Mouse (Mus musculus) adrenal gland, adult 18-20 months (tissue): ENCODE measurements around the gene Msmp. TPM values are rescaled to one million over a fixed set of nuclear protein-coding genes. Genes with fewer than 3 reads are reported as not detected.
A peak's percentile ranks its signal among the peaks of the same experiment; 100 is the strongest.
"Not testable (repeated sequence)": the region's sequence is repeated elsewhere in the genome, so short reads cannot be mapped to it uniquely, and the experiment has no call there.

Experiments used
- DNase-seq, 2 experiments: peaks; one replicate each; pipeline ENCODE4 v3.0.0; 2021 to 2022; ENCODE audit warnings: low spot score in 2 of 2
- total RNA-seq, 2 experiments: library from RNA; stranded (reverse); gene quantifications; 1 replicate in 1 of 2; 2 replicates in 1 of 2; pipeline ENCODE4 v1.2.3; 2021

Gene Msmp
- total RNA-seq, 2 experiments from 2014 or later = 0.70 to 0.73 TPM

DNA sequence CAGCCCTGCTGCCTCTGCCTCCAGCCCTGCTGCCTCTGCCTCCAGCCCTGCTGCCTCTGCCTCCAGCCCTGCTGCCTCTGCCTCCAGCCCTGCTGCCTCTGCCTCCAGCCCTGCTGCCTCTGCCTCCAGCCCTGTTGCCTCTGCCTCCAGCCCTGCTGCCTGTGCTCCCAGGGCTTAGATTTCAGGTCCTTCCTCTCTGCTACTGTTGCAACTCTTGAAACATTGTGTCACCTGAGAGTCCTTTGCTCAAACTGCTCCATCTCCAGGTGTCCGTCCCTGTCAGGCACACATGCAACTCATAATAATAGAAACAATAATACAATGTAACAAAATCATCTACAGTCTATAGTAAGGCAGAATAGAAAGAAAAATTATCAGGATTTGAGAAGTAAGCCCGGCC is 12.3 kb upstream of the Msmp start:
- DNase-seq = not testable (repeated sequence)

DNA sequence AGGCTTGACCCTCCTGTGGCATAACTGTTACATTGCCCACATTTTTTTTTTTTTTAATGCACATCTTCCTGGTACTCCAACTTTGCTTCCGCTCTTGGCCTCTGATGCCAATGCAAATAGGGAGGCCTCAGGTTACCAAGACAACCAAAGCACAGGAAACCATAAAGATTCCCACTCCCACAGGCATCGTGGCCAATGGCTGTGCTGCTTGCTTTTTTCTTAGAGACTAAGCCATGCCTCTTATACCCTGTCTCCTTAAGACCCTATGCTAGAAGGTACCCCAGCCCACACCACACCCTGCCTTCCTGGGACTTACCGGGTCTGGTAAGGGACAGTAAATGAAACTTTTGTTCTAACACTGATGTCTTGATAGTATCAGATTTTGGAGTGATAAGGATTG is 9.2 kb upstream of the Msmp start:
- no peak for DNase-seq

DNA sequence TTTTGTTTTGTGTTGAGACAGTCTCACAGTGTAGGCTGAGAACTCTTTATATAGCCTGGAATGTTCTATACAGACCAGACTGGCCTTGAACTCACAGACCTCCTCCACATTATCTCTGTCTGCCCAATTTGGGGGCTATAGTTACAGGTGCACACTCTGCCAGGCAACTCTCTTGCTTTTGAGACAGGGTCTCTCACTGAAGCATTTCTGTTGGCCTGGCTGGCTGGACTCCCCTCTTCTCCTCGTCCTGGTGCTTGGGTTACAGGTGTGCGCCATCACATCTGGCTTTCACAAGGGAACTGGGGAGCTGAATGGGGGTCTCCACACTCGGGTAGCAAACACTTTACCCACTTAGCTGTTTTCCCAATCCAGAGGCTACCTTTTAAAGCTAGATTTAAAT is 7.7 kb upstream of the Msmp start:
- DNase-seq = no peak

DNA sequence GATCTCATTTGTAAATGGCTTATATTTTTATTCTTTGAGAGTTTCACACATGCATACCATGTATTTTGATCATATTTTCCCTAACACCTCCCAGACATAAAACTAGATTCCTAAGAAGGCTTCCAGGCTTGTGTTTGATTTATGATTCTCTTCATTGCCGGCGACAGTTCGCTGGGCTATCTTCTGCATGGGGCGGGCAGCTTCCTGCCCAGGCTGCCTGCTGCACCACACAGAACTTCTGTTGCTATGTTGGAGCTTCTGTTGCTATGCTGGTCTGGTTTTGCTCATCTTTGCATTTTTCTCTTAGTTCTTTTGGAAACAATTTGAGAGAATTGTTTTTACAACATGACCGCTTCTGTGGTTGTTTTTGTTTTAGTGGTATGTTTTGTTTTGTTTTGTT is 7.2 kb upstream of the Msmp start:
- DNase-seq = no peak

DNA sequence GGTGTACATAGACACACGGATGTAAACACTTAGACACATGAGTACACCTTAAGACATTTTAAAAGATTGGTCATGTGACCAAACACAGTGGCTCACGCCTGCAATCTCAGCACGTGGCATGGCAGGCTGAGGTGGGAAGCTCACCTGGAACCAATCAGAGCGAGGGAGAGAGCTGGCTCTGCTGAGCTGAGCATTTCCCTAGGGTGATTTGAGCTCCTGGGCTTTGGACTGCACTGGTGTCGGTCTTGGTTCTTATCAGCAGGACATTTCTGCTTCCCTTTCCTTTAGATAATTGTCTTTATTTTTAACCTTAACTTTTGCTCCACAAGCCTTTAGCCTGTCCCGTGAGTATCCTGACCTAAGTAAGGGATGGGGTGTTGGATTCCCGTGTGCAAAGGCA is 3.4 kb upstream of the Msmp start:
- no peak for DNase-seq

DNA sequence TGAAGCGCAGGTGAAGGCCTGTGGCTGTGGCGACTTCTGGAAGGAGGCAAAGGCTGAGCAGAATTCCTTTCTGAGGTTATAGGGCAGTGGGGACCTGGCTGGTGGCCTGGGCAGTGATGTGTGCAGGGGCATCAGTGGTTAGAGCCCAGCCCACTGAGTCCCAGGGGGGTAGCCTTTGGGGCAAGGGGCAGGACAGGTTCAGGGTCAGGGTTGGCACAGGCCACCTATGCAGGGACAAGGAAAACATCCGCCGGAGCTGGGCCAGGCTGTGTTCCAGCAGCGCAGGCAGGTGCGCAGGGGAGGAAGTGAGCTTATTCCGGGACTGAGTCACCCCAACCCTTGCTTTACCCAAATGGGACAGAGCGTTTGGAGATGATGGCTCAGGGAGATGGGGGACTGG is 2.1 kb upstream of the Msmp start:
- no peak for DNase-seq

DNA sequence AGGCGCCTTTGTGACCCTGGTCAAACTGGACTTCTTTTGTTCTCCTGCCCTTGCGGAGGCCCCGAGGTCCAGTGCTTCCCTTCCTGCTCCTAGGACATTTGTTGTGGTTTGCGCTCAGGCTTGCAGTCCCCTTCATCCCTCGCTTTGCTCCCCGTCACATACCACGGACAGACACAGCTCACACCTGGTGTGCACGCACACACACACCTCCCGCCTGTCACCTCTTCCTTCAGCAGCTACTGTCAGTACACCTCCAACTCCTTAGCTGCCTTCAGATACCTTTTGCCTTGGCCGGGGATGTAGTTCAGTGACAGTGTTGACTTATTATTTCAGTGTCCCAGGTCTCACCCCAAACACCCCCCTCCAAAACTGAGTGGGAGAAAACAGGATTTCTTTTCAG is 1.4 kb upstream of the Msmp start:
- DNase-seq = no peak

DNA sequence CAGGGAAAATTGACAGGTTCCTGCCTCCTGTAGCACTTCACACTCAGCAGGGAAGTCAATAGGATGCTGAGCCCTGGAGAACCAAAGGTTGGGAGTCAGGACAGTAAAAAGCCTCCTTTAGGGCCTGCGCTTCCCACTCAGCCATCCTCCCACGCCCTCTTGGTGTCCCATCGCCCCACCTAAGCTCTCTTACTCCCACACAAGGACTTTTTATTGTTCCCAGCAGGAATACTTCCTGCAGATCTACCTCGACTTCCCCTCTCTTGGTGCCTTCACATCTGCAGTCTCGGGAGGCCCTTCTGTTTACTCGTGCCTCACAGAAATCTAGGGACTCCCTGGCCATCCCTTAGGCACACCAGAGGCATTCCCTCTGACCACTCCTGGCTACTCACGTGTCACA is 873 bp downstream of the Msmp start:
- no peak for DNase-seq

DNA sequence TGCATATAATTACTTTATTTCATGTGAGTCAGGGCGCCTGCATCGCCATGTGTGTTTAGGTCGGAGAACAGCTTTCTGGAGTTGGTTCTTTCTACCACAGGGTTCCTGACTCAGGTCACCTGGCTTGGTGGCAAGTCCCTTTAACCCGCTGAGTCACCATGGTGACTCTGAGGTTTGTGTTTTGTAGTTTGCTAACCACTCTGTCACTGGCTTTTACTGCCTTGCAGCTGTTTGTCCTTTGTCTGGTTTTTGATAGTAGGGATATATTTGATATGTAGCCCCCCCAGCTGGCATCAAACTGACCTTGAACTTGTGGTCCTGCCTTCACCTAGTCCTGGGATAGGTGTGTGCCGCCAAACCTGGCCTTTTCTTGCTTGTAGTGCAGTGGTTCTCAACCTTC is 2.1 kb downstream of the Msmp start:
- no peak for DNase-seq

DNA sequence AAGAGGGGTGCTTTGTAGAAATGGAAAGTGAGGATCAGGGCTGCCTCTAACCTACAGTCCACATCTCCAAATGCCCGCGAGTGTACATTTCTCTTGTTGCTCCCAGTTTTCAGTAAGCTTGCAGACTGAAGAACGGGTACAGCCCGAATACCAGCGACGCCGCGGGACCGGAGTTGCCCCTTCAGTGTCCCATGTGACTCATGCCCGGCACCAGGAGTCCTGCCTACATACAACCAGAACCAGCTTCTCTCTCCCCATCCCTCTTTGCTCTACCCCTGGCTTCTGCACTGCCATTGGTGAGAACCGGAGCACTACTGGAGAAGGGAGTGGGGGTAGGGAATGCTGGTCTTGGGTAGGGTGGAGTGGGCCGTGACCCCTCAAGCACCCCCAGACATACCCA is 2.9 kb downstream of the Msmp start:
- DNase-seq = no peak

DNA sequence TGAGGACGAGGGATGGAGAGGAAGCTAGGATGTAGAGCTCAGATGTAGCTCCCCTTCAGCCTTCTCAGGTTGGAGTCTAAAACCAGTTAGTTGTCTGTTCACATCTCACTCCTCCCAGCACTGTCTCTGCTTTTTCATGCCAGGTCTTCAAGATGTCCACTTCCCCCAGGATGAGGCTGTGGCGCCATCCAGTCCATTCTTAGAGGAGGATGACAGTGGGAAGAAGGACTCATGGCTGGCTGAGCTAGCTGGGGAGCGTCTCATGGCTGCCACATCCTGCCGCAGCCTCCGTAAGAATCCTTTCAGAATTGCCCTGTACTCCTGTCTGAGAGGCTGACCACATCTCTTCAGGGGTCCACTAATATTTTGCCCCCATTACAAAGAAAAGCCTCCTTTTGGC is 3.6 kb downstream of the Msmp start:
- DNase-seq = no peak

DNA sequence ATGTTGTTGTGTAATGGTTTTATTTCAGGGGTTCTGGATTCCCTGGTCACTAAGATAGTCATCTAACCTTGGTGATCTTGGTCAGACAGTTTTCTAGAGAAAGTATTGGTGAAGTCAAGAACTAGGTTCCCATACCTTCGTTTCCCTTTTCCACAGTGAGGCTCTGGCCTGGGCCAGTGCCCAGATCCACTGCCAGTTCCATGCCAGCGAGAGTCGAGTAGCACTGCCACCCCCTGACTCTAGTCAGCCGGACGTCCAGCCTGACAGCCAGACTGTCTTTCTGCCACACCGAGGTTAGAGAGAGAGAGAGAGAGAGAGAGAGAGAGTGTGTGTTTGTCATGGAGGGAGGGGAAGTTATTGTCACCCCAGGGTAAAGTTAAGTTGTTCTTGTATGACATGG is 4.6 kb downstream of the Msmp start:
- DNase-seq = no peak

DNA sequence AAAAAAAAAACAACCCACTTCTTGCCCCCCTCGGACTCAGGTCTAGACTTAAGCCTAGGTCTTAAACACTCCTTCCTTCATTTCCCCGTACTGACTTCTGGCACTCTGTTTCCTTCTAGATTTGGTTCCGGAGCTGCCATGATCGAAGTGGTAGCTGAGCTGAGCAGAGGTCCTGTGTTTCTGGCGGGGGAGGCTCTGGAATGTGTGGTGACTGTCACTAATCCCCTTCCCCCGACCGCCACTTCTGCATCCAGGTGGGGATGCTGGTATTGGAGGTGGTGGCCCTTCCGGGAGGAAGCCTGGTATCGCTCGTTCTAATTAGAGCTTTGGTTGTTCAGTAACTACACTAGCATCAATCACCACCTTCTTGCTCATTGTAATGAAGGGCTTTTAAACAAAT is 5.0 kb downstream of the Msmp start:
- DNase-seq = no peak

DNA sequence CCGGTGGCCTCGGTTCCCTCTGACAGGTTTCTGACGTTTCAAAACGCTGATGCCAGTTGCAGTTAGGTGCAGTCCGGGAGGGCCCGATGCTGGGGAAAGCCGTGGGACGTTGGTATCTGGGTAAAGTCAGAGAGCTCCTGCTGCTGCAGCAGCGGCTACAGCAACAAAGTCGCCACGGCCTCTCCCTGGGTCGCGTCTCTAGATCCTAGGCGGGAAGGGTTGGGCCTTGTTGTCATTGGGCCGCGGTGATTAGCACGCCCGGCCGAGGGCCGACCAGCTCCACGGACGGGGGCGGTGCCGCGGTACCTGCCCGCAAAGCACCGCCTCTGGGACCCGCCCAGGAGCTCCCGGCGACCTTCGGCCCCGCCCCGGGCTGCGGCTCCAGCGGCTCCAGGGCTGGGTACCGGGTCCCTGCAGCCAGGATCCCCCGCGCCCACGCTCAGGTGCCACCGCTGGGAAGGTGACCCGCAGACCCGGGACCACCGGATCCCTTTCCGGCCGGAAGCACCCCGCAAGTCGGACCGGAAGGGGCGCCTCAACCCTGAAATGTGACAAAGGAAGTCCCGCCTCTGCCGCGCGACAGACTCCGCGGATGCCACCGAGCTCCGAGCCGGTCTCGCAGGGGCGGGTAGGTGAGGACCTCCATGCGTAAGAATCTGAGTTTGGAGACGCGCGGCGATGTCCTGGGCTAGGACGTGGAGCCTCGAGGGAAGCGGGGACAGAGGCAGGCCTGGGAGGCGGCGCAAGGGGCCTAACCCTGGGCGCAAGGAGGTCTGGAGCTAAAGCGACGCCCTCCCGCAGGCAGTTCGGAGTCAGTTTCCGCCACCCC is 5.7 kb downstream of the Msmp start, which contains the start of the genes Rgp1 and Gba2:
Gene Rgp1 (plus strand): TSS at position 340 of the 829 bp plus-strand sequence.
Gene Gba2 (minus strand): TSS at position 498 of the 829 bp plus-strand sequence.
- DNase-seq = peak; percentile 83 to 87

DNA sequence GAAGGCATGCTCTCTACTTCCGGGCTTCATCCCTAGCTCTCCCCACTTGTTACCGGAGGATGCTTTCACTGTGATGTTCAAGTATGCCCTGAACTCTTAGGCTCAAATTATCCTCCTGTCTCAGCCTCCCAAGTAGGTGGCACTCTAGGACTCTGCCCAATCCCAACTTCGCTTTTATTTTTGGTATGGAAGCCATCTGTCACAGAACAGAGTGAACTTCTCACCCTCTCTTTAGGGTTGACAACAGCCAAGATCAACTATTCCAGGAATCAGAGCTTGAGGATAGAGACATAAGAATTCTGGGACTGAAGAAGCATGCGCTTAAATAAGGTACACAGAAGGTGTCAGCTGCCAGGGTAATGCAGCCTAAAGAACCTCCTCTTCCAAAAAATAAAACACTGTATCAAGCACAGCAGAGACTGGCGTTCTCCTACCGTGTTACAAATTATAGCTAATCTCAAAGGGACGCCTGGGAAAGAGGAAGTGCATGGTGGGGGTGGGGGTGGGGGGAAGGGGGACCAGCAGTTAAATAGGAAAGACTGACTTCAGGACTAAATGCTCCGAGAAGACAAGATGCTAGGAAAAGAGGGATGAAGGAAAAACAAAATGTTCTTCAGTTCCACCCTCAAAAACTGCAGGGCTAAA is 6.9 kb downstream of the Msmp start:
- DNase-seq = no peak

DNA sequence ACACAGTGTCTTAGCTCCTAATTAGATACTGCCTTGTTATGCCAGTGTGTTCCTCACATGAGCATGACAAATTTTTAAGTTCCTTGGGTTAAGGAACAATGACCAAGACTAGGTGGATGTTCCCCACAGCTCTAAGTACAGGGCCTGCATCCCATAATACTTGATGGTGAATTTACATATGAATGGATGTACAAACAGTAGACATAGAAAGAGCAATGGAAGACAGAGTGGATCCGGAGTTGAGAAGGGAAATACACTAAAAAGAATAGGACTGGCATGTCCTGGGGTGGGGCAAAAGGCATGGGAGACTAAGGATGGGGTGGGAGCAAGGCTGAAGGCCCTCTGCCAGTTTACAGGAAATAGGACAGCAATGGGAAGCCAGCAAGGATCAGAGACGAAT is 8.9 kb downstream of the Msmp start:
- DNase-seq = no peak

DNA sequence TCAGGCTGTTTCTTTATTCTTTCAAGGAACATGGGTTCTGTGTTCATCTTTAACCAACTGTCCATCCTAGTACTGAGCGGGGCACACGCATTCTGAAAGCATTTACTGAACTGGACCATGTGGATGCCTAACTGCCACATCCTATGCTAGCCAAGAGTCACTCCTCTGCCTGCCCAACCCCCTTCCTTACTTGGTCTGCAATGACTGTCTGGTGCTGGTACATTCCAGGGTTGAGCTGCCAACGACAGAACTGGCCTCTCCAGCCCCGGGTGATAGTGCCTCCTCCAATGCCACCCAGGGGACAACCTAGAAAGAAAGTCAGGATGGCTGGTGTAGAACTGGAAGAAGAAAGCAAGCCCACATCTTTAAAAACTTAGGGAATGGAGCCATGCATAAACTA is 10.7 kb downstream of the Msmp start:
- DNase-seq = no peak

DNA sequence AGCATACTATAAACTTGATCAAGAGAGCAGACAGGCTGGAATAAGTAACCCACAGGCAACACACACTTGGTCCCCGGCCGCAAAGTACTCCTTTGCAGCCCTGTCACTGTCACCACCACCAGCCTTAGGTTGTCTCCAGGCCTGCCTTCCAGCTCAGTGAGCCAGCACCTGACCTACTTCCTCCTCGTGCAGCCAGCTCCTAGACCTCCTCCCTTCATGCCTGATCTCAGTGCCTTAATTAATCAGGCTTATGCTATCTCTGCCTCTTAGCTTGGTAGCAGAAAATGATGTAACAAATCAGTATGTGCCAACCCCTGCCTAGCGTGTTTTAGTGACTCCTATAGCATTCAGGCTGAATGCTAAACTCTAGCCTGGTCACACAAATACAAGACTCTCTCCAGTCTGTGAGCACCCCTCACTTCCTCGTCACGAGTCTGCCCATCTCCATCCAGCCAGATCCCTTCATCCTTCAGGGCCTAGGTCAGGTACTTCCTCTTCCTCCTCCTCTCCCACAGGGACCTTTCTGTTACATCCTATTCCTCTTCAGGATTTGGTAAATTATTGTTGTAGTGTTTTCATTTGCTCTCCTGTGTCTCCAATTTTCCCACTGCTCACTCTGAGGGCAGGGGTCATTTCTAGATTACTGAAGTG is 12.8 kb downstream of the Msmp start:
- no peak for DNase-seq

DNA sequence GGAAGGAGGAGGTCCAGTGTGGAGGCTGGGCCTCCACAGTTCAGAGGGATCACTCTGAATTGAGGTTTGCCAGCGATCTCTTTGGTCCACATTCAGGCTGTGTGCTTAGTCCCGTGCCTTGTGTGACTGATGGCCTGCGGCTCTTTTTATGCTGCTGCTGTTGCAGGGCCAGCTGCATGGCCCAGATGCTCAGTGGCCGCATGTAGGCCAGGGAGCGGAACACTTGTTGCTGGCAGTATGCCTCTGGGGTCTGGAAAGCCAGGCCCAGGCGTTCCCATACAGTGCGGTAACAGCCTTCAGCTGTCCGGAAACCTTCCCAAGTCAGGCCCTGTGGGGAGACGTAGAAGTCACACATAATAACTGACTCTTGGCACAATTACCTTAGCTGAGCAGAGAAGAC is 17.2 kb downstream of the Msmp start:
- no peak for DNase-seq

DNA sequence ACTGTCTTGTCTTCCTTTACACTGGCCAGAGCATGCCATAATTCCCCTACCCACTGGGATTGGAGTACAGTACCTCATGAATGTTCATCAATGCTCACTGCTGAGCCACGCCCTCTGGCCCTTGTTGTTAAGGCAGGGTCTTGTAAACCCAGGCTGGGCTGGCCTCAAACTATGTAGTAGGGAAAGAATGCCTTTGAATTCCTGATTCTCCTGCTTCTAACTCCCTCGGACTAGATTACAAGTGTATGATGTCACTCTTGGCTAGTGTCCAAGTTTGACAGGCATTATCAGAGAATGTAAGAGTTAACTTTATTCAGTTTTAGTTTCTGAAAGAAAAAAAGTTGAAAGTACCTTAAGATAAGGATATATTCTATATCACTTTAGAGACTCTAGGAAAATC is 20.1 kb downstream of the Msmp start:
- DNase-seq = no peak

DNA sequence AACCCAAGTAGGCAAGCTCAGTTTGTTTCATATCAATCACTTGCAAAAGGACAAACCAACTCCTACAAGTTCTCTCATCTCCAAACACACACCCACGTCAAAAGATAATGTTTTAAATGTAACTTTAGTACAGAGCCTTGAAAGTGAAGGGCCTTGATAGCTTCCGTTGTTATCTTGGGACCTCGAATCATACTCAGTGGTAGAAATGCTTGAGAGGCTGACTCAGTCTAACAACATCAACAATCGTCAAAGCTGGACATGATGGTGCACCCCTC is 20.8 kb downstream of the Msmp start:
- DNase-seq = no peak

DNA sequence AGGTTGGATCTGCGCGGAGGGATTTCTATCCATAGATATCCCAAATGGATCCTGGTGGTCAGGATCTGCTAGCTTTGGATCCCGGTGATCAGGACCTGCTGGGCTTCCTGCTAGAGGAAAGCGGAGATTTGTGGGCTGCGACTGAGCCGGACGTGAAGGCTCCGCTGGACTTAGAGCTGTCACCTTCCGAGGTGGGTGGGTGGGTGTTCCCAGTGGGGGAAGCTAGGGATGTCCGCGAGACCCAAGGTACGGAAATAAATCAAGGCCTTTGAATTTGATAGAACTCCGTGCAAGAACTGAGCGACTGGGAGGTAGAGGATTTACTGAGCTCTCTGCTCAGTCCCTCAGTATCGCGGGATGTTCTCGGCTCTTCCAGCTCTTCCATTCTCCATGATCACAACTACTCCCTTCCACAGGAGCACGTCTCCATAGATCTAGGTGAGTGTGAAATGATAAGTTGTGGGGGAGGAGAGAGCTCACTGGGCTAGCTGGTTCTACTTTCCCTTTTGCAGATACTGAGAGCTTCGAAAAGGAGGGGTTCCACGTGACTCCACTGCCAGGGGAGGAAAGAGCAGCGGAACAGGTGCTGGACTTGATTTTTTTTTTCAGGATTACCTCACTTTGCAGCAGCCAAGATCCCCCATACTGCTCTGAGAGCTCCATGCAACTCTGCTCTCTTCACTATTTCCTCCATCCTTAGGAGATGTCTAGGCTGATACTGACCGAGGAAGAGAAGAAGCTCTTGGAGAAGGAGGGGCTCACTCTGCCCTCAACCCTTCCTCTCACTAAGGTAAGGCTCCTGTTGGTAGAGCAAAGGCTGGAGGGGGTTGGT is 21.3 kb downstream of the Msmp start:
- no peak for DNase-seq
